Mouse (Mus musculus): ENCODE results near the gene Ap2a2.

Ap2a2 gene

DNA sequence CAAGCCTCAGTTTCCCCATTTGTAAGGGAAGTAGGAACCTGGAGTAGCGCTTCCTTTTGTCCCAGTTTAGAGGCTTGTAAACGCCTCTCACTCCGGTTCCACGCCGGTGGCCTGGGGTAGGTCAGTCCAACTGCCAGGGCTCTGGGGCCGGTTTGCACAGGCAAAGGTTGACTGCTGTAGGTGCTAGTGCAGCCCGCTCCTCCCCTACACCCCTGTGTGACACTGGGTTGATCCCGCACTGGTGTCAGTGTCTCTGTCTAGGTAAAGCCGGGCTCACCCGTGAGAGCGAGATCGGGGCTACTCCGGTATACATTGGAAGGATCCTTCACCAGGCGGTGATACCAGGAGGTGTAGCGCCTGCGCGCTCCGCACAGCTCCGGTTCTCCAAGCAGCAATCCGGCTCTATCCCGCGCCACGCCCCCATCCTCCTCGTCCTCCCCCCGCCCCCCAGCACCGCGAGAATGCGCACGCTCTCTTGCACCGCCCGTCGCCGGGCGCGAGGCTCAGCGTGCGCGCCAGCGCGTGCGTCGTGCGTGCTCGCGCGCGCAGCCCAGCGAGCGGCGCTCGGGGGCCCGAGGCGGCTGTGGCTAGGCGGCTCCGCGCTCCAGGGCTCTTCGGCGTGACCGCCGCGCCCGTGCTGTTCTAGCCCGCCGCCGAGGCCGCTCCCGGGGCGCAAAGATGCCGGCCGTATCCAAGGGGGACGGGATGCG, at the start of gene Ap2a2:
Gene Ap2a2 (plus strand): TSS at position 492 of the 710 bp plus-strand sequence.
- DNase-seq (ENCODE audit: low read depth): peak; percentile 93

DNA sequence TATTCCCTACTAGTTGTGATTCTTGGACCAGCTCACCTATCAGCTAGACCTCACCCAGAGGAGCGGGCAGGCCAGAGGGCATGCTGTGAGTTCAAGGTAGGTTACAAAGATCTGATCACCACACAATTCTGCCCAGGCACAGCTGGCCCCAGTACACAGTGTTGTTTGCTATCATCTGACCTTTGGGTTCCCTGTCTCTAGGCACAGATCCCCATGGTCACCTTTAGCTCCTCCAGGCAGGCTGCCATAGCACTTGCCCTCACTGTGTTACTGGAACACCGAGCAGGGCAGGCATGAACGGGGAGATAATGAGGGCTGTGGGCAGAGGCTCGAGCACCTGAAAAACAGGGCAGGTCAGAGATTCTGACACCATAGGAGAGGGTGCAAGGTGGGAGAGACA, 44.3 kb upstream of the Ap2a2 start:
- no peak for DNase-seq (ENCODE audit: low read depth)

DNA sequence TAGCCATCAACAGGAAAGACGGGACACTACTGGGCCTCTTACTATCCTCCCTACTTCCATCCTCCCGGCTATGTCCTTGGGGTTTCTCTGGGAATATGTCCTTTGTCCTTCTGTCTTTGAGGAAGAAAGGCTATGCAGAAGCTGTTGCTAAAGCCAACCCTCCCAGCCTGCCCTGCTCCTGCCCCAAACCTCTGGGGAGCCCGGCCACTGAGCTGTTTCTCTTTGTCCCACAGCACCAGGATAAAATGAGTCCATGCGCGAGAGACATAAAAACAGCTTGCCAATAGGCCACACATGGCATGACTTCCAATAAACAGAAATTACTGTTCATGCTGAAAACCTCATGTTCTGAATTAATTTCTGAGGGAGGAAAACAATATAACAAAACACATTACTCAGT, 43.7 kb upstream of the Ap2a2 start:
- DNase-seq (ENCODE audit: low read depth): no peak

DNA sequence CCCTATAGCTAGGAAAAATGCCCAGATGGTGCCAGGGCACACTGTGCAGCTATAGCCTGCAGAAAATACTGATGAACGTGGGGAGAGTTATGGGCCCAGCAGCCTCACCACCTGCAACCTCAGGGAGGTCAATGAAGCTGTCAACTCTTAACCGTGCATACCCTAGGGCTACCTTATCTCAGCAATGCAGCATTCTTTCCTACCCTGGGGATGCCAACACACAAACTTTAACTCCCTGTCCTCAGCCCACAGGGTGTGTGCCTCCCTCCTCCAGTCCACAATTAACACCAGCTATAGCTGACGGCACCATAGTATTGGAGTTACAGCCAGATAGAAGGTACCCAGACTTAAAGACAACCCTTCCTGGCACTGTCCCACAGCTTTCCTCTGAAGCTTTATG, 43.0 kb upstream of the Ap2a2 start:
- DNase-seq (ENCODE audit: low read depth): no peak

DNA sequence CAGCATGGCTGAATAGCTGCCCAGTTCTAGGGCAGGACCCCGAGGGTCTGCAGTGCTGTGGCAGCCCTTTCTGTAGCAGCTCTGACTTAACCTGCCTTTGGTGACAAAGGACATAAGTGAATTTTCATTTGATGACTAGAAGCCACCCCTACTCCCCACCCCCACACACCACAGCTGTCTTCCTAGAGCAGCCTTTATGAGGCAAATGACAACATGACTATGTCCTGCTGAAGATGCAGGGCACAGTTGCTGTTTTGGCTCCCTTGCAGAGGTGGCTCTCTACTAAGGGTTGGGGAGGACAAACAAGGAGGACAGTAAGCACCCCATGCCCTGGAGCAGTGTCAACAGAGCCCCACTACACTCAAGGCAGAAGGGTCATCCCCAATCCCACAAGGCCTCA, 42.2 kb upstream of the Ap2a2 start:
- DNase-seq (ENCODE audit: low read depth): no peak

DNA sequence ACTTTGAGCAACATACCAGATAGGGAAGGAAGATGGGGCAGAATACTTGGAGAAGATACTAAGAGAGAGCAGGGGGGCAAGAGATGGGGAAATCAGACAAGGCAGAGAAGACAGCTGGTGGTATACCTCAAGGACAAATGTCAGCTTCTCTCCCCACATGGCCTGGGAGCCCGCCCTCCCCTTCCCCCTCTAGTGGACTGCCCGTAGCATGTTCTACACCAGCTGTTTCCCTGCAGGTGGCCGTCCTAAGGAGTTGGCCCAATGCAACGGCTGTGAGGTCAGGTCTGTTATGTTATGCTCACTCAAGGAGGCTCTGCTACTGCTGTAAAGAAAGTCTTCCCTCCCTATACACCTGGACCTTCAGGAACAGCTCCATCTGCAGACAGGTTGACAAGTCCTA, 39.0 kb upstream of the Ap2a2 start:
- peak; percentile 34 for DNase-seq (ENCODE audit: low read depth)

DNA sequence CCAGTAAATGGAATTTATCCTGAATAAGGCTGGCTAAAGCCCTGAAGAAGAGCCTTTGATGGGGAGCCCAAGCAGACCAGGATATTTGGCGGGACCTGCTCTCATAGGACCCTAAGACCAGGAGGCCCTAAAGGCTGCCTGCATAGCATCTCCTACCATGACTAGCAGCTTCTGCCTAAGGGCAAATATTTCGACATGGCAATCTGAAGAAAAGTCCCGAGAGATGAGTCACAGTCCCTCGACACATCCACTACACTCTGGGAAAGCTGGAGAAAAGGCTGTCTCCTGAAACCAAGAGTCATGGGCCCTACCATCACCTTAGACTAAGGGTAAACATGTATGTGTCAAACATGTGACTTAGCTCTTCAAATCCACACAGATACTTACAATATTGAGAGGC, 37.7 kb upstream of the Ap2a2 start:
- DNase-seq (ENCODE audit: low read depth): no peak

DNA sequence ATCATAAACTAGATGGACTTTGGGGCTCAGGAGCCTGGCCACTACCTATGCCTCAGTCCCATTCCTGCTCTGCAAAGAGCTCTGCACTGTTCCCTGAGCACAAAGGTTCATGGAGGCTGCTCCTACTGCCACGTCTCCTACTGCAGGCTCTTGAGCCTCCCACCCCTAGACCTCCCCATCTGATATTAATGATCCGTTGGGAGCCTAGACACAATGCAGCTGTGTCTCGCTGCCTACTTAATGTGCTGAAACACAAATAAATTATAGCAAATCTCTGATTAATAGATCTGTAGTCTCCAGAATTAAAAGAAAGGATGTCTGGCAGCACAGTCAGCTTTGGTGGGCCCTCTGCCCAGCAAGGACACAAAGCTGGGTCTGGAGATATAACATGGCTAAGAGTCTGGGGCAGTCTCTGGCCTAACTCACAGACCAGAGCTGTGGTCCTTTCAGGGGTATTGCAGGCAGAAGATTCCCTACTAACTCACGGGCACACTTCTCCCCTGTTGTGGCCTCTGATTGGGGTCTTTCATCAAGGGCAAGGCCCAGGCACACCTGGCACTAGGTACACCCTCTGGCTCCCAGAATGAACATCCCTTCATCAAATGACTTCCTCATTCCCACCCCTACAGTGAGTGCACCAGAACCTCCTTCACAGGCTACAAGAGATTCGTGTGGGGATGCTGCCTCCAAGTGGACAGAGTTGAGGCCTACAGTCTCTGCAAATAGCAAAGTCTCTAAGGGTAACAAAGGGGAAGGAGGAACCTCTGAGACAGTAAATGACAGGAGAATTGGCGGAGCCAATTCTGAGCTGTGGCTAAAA, 37.0 kb upstream of the Ap2a2 start:
- peak; percentile 89 for DNase-seq (ENCODE audit: low read depth)

DNA sequence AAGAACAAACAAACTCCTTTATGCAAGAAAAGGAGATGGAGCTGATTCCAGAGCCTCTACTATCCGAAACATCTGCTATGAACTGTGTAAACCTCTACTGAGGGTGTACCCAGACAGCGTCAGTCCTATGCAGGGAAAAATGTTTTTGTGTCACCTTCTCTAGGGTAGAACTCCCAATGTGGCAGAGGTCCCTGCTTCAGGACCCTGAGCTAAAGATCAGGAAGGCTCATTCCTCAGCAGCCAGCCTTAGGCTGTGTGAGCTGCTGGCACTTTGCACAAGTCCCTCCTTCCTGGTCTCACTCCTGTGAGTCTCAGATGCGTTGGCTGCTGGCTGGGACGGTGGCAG, 36.4 kb upstream of the Ap2a2 start:
- no peak for DNase-seq (ENCODE audit: low read depth)

DNA sequence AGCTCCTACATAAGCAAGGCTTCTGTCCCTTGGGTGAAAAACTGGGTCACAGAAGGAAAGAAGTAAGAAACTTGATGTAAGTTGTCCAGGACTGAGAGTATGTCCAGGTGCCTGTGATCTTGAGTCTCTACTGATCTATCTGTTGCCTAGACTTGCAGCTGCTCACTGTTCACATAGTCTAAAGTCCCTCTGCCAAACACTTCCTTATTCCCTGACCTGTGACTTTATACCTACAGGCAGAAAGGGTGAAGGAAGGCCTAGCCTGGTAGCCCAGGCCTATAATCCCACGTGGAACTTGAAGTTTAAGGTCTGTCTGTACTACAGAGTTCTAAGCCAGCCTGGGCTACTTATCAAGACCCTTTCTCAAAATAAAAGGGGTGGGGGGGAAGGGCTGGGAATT, 26.4 kb upstream of the Ap2a2 start:
- no peak for DNase-seq (ENCODE audit: low read depth)

DNA sequence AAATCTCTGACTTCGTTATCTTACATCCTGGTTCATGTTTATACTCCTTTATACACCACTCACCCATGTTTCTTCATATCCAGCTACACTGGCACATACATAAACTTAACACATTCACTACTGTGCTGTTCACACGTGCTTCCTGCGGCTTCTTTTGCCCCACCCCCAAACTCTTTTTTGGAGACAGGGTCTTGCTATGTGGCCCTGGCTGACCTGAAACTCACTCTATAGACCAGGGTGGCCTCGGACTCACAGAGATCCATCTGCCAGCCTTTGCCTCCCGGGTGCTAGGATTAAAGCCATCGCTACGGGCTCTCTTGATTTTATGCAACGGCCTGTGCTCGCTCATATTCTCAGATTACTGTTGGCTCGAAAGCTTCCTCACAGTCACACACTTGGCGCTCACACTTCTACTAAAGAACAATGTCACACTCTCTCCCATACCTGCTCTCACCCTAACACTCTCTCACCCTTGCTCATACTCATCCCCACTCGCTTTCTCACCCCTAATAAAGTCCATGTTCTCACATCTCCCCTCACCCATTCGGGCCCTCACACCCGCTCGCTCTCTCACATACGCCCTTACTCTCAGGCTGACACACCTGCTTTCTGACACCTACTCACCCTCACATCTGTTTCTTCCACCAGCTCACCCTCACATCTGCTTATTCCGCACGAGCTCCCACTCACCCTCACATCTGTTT, 23.0 kb upstream of the Ap2a2 start:
- DNase-seq (ENCODE audit: low read depth): peak; percentile 47

DNA sequence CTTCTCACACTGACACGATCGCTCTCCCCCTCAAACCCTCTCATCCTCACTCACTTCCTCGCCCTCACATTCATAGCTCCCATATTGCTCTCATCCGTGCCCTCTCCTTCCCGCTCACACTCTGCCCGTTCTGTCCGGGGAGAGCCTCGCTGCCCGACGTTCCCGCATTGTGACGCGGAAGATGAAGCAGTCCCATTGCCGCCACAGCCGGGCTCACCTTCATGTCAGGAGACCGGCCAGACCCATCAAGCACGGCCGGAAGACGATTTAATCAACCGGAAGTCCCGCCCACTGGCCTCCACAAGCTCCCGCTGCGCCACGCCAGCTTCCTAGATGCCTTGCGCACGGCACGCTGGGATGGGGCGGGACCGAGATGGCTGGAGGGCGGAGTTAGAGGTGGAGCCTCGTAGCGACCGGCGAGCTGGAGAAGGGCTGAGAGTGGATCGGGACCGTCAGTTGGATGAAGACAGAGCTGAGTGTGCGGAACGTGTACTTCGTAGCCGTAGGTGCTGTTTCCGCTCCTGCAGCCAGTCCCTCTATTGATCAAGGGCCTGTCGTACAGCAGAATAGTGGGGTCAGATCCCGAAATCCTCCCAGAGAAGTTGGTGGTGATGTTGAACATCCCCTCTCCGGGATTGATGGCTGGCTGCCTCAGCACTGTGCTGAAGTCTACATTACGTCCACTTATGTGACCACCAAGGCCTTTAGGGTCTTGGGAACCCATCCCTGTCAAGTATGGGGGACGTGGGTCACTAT, 22.2 kb upstream of the Ap2a2 start, which contains the start of gene Chid1:
Gene Chid1 (minus strand): TSS at position 302 of the 756 bp plus-strand sequence.
- peak; percentile 98 for DNase-seq (ENCODE audit: low read depth)

DNA sequence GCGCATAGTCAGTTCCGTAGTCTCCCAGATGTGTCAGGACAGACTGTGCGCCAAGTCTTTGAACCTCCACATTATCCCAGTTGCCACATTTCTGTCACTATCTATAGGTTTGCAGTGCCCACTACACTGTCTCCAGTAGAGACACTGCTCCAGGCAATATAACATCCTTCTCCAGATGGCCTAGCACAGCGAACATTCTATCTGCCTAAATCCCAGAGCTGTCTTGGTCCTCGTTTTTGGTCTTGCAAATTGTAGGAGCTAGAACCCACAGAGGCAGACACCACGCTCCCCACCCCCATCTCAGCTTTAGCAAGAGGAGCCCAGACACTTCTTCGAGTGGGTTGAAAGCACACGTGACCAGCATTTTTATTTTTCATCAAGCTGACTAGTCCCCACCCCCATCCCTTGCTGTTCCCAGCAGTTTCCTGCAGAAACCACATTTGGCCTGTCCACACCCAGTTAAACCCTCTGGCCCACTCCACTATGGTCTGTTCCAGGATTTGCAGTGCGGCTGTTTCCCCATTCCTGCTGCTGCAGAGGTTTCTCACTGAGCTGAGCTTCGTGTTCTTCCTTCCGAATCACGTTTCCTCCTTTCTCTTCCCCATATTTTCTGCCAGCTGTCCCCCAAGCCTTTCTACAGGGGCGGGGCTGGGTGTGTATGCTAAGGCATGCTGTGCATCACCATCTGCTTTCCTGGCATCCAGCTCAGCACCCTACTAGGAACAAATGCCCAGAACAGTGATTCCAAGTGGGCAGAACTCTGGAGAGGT, 21.5 kb upstream of the Ap2a2 start:
- peak; percentile 86 for DNase-seq (ENCODE audit: low read depth)

DNA sequence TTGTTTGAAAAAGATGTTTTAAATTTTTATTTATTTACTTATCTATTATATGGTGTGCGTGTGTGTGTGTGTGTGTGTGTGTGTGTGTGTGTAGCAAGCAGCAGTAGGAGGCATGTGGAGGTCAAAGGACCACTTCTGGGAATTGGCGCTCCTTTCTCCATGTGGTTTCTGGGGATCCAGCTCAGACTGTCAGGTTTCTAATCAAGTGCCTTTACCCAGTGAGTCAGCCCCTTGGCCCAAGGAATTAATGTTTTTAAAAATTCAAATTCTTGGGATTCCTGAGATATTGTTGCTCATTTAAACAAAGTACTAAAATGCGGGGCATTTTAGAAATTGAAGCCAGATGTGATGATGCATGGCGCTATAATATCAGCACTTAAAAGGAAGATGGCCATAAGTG, 20.3 kb upstream of the Ap2a2 start:
- DNase-seq (ENCODE audit: low read depth): no peak

DNA sequence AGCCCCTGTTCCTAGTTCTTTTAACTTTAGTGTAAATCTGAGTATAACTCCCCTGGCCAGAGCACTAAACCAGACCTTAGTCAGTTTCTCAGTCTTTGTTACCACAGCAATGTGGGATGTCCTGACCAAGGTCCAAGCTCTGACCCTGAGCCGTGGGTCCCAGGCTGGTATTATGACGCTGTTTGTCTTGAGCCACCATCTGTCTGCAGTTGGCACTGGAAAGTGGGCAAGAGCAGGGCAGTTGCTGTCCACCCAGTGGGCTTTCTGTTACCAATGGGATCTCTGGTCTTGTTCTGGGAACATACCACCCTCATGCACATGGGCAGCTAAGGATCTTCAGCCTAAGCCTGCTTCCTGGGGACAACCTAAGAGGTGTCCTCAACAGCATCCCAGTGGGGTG, 19.4 kb upstream of the Ap2a2 start:
- DNase-seq (ENCODE audit: low read depth): no peak

DNA sequence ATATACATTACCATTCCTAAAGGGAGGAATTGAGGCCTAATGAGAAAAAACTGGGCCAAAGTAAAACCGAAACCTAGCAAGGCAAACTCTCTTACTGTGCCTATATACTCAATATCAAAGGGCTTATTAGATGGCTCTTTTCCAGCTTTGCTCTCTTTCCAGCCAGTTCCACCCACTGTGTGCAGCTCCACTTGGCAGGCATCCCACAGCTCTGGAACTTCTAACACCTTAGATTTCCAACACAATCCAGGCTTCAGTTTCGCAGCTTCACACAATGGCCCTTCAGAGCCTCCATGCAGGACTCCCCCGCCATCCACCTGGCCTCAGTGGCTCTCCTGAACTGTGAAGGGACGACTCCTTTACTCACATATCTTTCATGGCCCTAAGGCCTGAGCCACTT, 17.3 kb upstream of the Ap2a2 start:
- no peak for DNase-seq (ENCODE audit: low read depth)

DNA sequence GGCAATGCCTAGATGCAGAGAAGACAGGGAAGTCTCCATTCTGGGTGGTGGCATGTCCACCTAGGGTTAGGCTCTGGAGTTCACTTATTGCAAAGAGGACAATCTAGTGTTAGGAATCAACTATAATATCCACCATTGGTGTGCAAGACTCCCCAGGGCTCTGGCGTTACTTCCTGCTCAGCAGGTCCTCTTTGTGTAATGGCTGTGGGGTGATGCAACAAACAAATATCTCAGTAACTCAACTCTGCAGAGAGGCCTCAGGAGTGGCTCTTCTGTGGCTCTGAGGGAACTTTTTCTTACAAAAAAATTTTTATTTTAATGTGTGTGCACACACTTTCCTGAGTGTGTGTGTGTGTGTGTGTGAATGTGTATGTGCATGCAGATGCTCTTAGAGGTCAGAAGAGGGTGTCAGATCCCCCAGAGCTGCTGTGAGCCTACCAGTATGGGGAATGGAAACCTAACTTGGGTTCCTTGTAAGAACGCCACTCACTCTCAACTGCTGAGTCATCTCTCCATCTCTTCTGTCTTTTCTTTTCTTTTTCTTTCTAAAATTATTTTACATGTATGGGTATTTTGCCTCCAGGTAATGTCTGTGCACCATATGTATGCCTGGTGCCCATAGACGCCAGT, 12.4 kb upstream of the Ap2a2 start:
- peak; percentile 47 for DNase-seq (ENCODE audit: low read depth)

DNA sequence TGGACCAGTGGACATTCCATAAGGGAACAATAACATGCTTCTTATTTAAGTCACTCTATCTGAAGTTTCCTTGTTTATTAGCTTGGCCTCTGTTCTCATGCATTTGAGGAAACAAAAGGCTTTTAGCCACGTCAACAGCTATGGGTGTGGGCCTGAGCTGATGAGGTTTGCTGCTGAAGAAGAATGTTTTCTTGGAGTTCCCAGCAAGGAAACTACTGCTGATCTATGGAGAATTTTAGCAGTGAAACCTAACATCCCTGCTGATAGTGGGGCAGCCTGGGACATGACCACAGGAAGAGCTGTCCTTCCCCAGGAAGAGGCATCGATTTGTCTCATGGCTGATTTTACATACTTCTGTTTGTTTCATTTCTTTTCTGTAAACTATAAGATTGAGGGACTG, 11.5 kb upstream of the Ap2a2 start:
- DNase-seq (ENCODE audit: low read depth): no peak

DNA sequence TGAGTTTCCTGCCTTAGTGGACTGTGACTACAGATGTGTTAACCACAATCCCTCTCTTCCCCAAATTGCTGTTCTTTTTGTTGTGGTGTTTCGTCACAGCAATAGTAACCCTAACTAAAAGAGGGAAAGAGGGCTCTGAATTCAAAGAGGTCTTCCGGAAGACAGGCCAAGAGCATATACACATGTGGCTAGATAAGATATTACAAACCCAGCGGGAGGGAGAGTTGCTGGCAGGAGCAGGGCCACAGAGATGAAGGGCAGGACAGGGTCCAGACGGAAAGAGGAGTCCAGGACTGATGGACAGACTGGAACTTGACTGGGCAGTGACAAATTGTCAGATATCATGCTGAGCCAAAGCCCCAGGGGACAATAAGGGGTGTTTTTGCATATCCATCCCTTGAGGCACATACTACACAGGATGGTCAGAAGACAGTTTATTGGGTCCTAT, 3.6 kb upstream of the Ap2a2 start:
- DNase-seq (ENCODE audit: low read depth): peak; percentile 70

DNA sequence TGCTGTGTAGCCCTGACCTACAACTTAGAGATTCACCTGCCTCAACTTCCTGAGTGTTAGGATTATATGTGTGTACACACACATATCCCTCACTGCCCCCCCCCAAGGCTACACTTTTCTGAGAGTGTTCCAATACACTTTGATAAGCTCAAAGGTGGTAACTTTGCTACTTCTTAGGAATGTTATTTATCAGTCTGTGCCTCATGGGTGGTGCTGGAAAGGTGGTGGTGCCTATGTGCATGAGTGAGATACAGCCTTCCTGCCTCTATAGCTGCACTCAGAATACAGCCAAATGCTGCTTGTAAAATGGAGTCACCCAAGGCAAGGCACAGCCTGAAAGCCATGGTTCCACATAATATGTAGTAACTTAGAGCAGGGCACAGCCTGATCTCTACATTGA, 3.0 kb upstream of the Ap2a2 start:
- no peak for DNase-seq (ENCODE audit: low read depth)

DNA sequence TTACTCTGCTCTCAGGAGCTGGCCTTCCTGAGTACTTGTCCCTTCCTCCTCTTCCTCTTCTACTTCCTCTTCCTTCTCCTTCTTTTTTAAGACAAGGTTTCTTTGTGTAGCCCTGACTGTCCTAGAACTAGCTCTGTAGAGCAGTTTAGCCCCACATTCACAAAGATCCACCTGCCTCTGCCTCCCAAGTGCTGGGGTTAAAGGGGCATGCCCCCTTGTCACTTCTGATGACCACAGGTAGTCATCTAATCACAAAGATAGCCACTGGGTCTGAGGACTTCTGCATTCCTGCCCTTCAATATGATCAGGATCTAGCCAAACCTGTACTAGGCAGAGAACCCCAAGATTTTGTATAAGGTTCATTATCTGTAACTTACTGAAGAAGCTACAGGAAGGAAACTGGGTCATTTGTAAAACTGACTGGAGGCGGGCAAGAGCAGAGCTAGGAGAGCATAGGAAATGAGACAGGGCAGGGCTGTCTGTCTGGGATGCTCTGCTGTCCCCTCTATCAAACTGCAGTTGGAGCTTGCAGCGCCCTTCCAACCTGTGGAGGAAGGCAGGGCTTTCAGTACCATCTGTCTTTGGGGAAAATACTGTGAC, 2.1 kb upstream of the Ap2a2 start:
- no peak for DNase-seq (ENCODE audit: low read depth)

All from 416B (cell line).